8 mouse cellular contexts compared by ENCODE assay signal in genomic region chr7:116333713-116334668, GRCm38 (mm10). TPM values are rescaled to one million over a fixed set of nuclear protein-coding genes. Genes with fewer than 3 reads are reported as not detected.
DNase-seq lines count a peak whose midpoint lies in the region; ATAC-seq lines count a peak whose summit lies in the region.

Gene Rps13 (minus strand): TSS chr7:116334195.

- no peaks in the 10 kb centered on the region for H3K9me3 ChIP-seq in heart, embryonic 14.5 days (ENCODE audit: control insufficient read depth, low read length)
- H3K9me3 ChIP-seq in liver, embryonic 13.5 days (replicated peaks): no peaks in the 10 kb centered on the region
- H3K9me3 ChIP-seq in stomach, embryonic 16.5 days (replicated peaks; ENCODE audit: control insufficient read depth, low read length): no peaks in the 10 kb centered on the region

- H3K4me1 ChIP-seq in brown adipose tissue, adult 24 weeks (ENCODE audit: control insufficient read depth, insufficient read depth, insufficient read length, low read length): peaks cover 2% of the 10 kb centered on the region; the same call in 1 of the 2 replicates
- peaks cover 4 to 17% of the 10 kb centered on the region in 2 experiments for H3K4me1 ChIP-seq in heart, embryonic 14.5 days (ENCODE audit: control insufficient read depth in 2 of 2, insufficient read depth in 2 of 2, low read length in 2 of 2)
- peaks cover 42% of the 10 kb centered on the region for H3K4me1 ChIP-seq in liver, embryonic 13.5 days (replicated peaks)
- peaks cover 7% of the 10 kb centered on the region for H3K4me1 ChIP-seq in stomach, embryonic 16.5 days (ENCODE audit: control insufficient read depth, insufficient read depth, low read length)

- peak within 1 kb of the TSS; percentile 73 for H3K4me2 ChIP-seq in heart, embryonic 14.5 days (ENCODE audit: low read length)
- peak within 1 kb of the TSS; percentile 74 for H3K4me2 ChIP-seq in liver, embryonic 13.5 days
- H3K4me2 ChIP-seq in stomach, embryonic 16.5 days (ENCODE audit: low read depth, low read length): peak within 1 kb of the TSS; percentile 83

- DNase-seq in CD4-positive, CD25-positive, alpha-beta regulatory T cell, adult 2 months (ENCODE audit: low read depth, low spot score): peak; percentile 98
- DNase-seq in fibroblast of lung, adult 2 months (ENCODE audit: low read depth): peak; percentile 85
- peak; percentile 98 for DNase-seq in kidney, postnatal 14 days
- DNase-seq in liver, embryonic 13.5 days: peak; percentile 95
- peak; percentile 96 for DNase-seq in neural tube, embryonic 10.5 days (ENCODE audit: extremely low spot score, low spot score)

- H3K27ac ChIP-seq in brown adipose tissue, adult 24 weeks (replicated peaks; ENCODE audit: low read depth, low read length): peak within 1 kb of the TSS; percentile 85
- H3K27ac ChIP-seq in heart, embryonic 14.5 days (replicated peaks in 1 of 2; ENCODE audit: control insufficient read depth in 1 of 2, insufficient read depth in 1 of 2, low read depth in 2 of 2, low read length in 2 of 2): peak within 1 kb of the TSS; percentile 74 to 80
- H3K27ac ChIP-seq in liver, embryonic 13.5 days: peak within 1 kb of the TSS; percentile 90
- peak within 1 kb of the TSS; percentile 85 for H3K27ac ChIP-seq in stomach, embryonic 16.5 days (ENCODE audit: low read length)

- ATAC-seq in heart, embryonic 14.5 days (ENCODE audit: insufficient number of reproducible peaks, insufficient read depth, low FRiP score, low read depth): peak; percentile 99
- peak; percentile 99 for ATAC-seq in liver, embryonic 13.5 days (ENCODE audit: low read depth)
- ATAC-seq in stomach, embryonic 16.5 days (ENCODE audit: insufficient read depth, low FRiP score): peak; percentile 99

- no peaks in the 10 kb centered on the region for H3K27me3 ChIP-seq in heart, embryonic 14.5 days (ENCODE audit: control insufficient read depth, insufficient read depth, low read length)
- H3K27me3 ChIP-seq in liver, embryonic 13.5 days: no peaks in the 10 kb centered on the region
- H3K27me3 ChIP-seq in stomach, embryonic 16.5 days (ENCODE audit: control insufficient read depth, insufficient read depth, low read length): no peaks in the 10 kb centered on the region

- peaks cover 48% of the 10 kb centered on the region for H3K36me3 ChIP-seq in heart, embryonic 14.5 days (ENCODE audit: control insufficient read depth, insufficient read depth, low read length)
- H3K36me3 ChIP-seq in liver, embryonic 13.5 days: peaks cover 39% of the 10 kb centered on the region
- H3K36me3 ChIP-seq in stomach, embryonic 16.5 days (ENCODE audit: control insufficient read depth, insufficient read depth, low read length): peaks cover 27% of the 10 kb centered on the region

- H3K4me3 ChIP-seq in brown adipose tissue, adult 24 weeks (ENCODE audit: insufficient read depth, low read depth, low read length): peak within 1 kb of the TSS; percentile 82
- peak within 1 kb of the TSS; percentile 71 to 94 for H3K4me3 ChIP-seq in heart, embryonic 14.5 days (ENCODE audit: control insufficient read depth in 1 of 2, insufficient read depth in 1 of 2, low read depth in 1 of 2, low read length in 2 of 2)
- peak within 1 kb of the TSS; percentile 87 for H3K4me3 ChIP-seq in liver, embryonic 13.5 days (replicated peaks)
- peak within 1 kb of the TSS; percentile 83 for H3K4me3 ChIP-seq in stomach, embryonic 16.5 days (replicated peaks; ENCODE audit: low read length)

- peak within 1 kb of the TSS; percentile 92 for H3K9ac ChIP-seq in heart, embryonic 14.5 days (ENCODE audit: low read length)
- H3K9ac ChIP-seq in liver, embryonic 13.5 days: peak within 1 kb of the TSS; percentile 95
- peak within 1 kb of the TSS; percentile 93 for H3K9ac ChIP-seq in stomach, embryonic 16.5 days (ENCODE audit: low read length)

- WGBS in heart, embryonic 14.5 days: under 1% methylated on average over 71 of the region's 78 CpGs
- WGBS in liver, embryonic 13.5 days (ENCODE audit: insufficient replicate concordance): under 1% methylated on average over 78 of the region's 78 CpGs
- under 1% methylated on average over 78 of the region's 78 CpGs for WGBS in stomach, embryonic 16.5 days

RNA-seq across cellular contexts. Expression of gene Rps13, which starts in this region (rescaled TPM):
- polyA plus RNA-seq in brown adipose tissue, adult 24 weeks (2012; ENCODE audit: insufficient read depth, insufficient read length, missing spikeins): 202 and 266 TPM in 2 replicates
- 624 and 675 TPM in 2 replicates for polyA plus RNA-seq in heart, embryonic 14.5 days (2014; fragmentation: Nextera tagmentation; extraction: Ambion mirVana)
- polyA plus RNA-seq in liver, embryonic 13.5 days (2015; fragmentation: Nextera tagmentation; extraction: Ambion mirVana): 640 and 679 TPM in 2 replicates
- 589 and 713 TPM in 2 replicates for polyA plus RNA-seq in stomach, embryonic 16.5 days (2015; fragmentation: Nextera tagmentation; extraction: Ambion mirVana)

Comparison
In these comparisons a context has a peak if more than half of its experiments do, and no peak if none do; other contexts are left out.
1. Peak in every context shown above with its lines: DNase-seq, ATAC-seq, H3K4me3 ChIP-seq and H3K27ac ChIP-seq.